Mouse (Mus musculus): ENCODE results near the gene Osbp2.

- TF ChIP-seq CTCF (IDR thresholded peaks at IDR 0.05; ENCODE audit: low read depth, low read length), result no peak
- TF ChIP-seq TAL1 (conservative IDR thresholded peaks at IDR 0.05; ENCODE audit: low read depth, low read length), result no peak
- TF ChIP-seq POLR2AphosphoS5 (IDR thresholded peaks at IDR 0.05; ENCODE audit: insufficient replicate concordance, low read depth, low read length), result no peak
- no peak for TF ChIP-seq GATA1 (IDR thresholded peaks at IDR 0.05; ENCODE audit: borderline replicate concordance, low read length)
- TF ChIP-seq GATA2 (IDR thresholded peaks at IDR 0.05; ENCODE audit: borderline replicate concordance, low read depth, low read length), result no peak
Measured at GRCm38 (mm10) chr11:3674545-3674944, 189.2 kb downstream of the Osbp2 start.
